Comparison of ENCODE assay signal across 8 mouse cellular contexts in genomic region chr15:82967947-82968346, GRCm38 (mm10). TPM values are rescaled to one million over a fixed set of nuclear protein-coding genes. Genes with fewer than 3 reads are reported as not detected.
A peak's percentile ranks its signal among the peaks of the same experiment; 100 is the strongest.
DNase-seq lines count a peak whose midpoint lies in the region; ATAC-seq and TF ChIP-seq lines count a peak whose summit lies in the region.

No protein-coding gene starts in this region.

- peak overlapping the region; percentile 1 for H3K4me3 ChIP-seq in cerebellum, adult 2 months (replicated peaks; ENCODE audit: insufficient read depth, low read depth, low read length)
- no peak overlapping the region for H3K4me3 ChIP-seq in neural tube, embryonic 11.5 days (ENCODE audit: low read depth, low read length)
- H3K4me3 ChIP-seq in limb, embryonic 11.5 days (ENCODE audit: low read depth, low read length): peak overlapping the region; percentile 15; the same call in 1 of the 2 replicates
- H3K4me3 ChIP-seq in stomach, embryonic 15.5 days (replicated peaks): 0 out of 2 replicates have a peak overlapping the region, but pooled peaks have one; percentile 12

- ATAC-seq in cerebellum, adult (ENCODE audit: insufficient number of reproducible peaks, low FRiP score, low TSS enrichment): no peak
- ATAC-seq in neural tube, embryonic 11.5 days (ENCODE audit: insufficient read depth, low FRiP score, low TSS enrichment): no peak
- no peak for ATAC-seq in limb, embryonic 11.5 days (ENCODE audit: insufficient number of reproducible peaks, low FRiP score, low TSS enrichment, low read depth)
- no peak for ATAC-seq in stomach, embryonic 15.5 days (ENCODE audit: insufficient read depth, low FRiP score, low read depth)

- no peaks in the 10 kb centered on the region for H3K36me3 ChIP-seq in neural tube, embryonic 11.5 days (ENCODE audit: control insufficient read depth, insufficient read depth, low read length)
- H3K36me3 ChIP-seq in limb, embryonic 11.5 days (ENCODE audit: control insufficient read depth, insufficient read depth, low read length): no peaks in the 10 kb centered on the region
- H3K36me3 ChIP-seq in stomach, embryonic 15.5 days: no peaks in the 10 kb centered on the region

- H3K4me1 ChIP-seq in cerebellum, adult 2 months (ENCODE audit: control insufficient read depth, insufficient read depth, low read length): peaks cover 24% of the 10 kb centered on the region
- peaks cover 27% of the 10 kb centered on the region for H3K4me1 ChIP-seq in neural tube, embryonic 11.5 days (ENCODE audit: control insufficient read depth, insufficient read depth, low read length)
- peaks cover 28% of the 10 kb centered on the region for H3K4me1 ChIP-seq in limb, embryonic 11.5 days (ENCODE audit: control insufficient read depth, insufficient read depth, low read length)
- H3K4me1 ChIP-seq in stomach, embryonic 15.5 days: peaks cover 24% of the 10 kb centered on the region

- no peaks in the 10 kb centered on the region; the same call in 1 of the 2 replicates for H3K27me3 ChIP-seq in cerebellum, adult 2 months (ENCODE audit: control insufficient read depth, insufficient read depth, low read length)
- H3K27me3 ChIP-seq in neural tube, embryonic 11.5 days (ENCODE audit: control insufficient read depth, insufficient read depth, low read length): peaks cover 48% of the 10 kb centered on the region
- peaks cover 3% of the 10 kb centered on the region; the same call in 1 of the 2 replicates for H3K27me3 ChIP-seq in limb, embryonic 11.5 days (ENCODE audit: control insufficient read depth, insufficient read depth, low read length)
- 0 out of 2 replicates have a peak, but pooled peaks cover 4% of the 10 kb centered on the region for H3K27me3 ChIP-seq in stomach, embryonic 15.5 days (replicated peaks)

- peak overlapping the region; percentile 37 for H3K4me2 ChIP-seq in neural tube, embryonic 11.5 days (ENCODE audit: low read depth)
- peak overlapping the region; percentile 40 for H3K4me2 ChIP-seq in limb, embryonic 11.5 days (ENCODE audit: low read depth, severe bottlenecking)
- H3K4me2 ChIP-seq in stomach, embryonic 15.5 days: peak overlapping the region; percentile 47

- WGBS in cerebellum, adult 2 months: 23% methylated on average over 6 of the region's 6 CpGs
- 26% methylated on average over 6 of the region's 6 CpGs for WGBS in neural tube, embryonic 11.5 days
- WGBS in limb, embryonic 11.5 days: 18% methylated on average over 6 of the region's 6 CpGs
- 41% methylated on average over 6 of the region's 6 CpGs for WGBS in stomach, embryonic 15.5 days

- no peak for TF ChIP-seq CTCF in cerebellum, adult 2 months (IDR thresholded peaks at IDR 0.05; ENCODE audit: borderline replicate concordance, insufficient read depth, low read depth, low read length)

- no peak for TF ChIP-seq POLR2A in cerebellum, adult 2 months (IDR thresholded peaks at IDR 0.05; ENCODE audit: borderline replicate concordance, insufficient read depth, low read length)

- DNase-seq in cerebellum, adult 2 months: no peak
- DNase-seq in neural tube, embryonic 11.5 days (ENCODE audit: low spot score): no peak
- no peak for DNase-seq in neural tube, embryonic 10.5 days (ENCODE audit: extremely low spot score, low spot score)
- no peak for DNase-seq in limb, embryonic 11.5 days (ENCODE audit: low spot score)
- no peak for DNase-seq in spleen, adult 12 weeks (ENCODE audit: low spot score)
- no peak for DNase-seq in layer of hippocampus, adult 11-12 months (ENCODE audit: low spot score)

- H3K9me3 ChIP-seq in neural tube, embryonic 11.5 days (ENCODE audit: control insufficient read depth, low read length): no peaks in the 10 kb centered on the region
- H3K9me3 ChIP-seq in limb, embryonic 11.5 days (ENCODE audit: control insufficient read depth, low read length): no peaks in the 10 kb centered on the region
- H3K9me3 ChIP-seq in stomach, embryonic 15.5 days: no peaks in the 10 kb centered on the region

- H3K9ac ChIP-seq in neural tube, embryonic 11.5 days (ENCODE audit: low read length): no peak overlapping the region
- 0 out of 2 replicates have a peak overlapping the region, but pooled peaks have one; percentile 18 for H3K9ac ChIP-seq in limb, embryonic 11.5 days (ENCODE audit: low read length)
- H3K9ac ChIP-seq in stomach, embryonic 15.5 days: no peak overlapping the region

- no peak overlapping the region for H3K27ac ChIP-seq in cerebellum, adult 2 months (ENCODE audit: insufficient read depth, low read length)
- H3K27ac ChIP-seq in neural tube, embryonic 11.5 days (ENCODE audit: low read depth, low read length): peak overlapping the region; percentile 67
- peak overlapping the region; percentile 59 for H3K27ac ChIP-seq in limb, embryonic 11.5 days (replicated peaks; ENCODE audit: low read depth, low read length)
- H3K27ac ChIP-seq in stomach, embryonic 15.5 days: peak overlapping the region; percentile 36; the same call in 1 of the 2 replicates

RNA-seq across cellular contexts. Expression of gene Tcf20, which starts 19.7 kb away (rescaled TPM):
- 25.0 and 25.8 TPM in 2 replicates for polyA plus RNA-seq in cerebellum, adult 2 months (2012; rRNA removed)
- 12.4 TPM in 2 replicates for polyA plus RNA-seq in neural tube, embryonic 11.5 days (2014; fragmentation: Nextera tagmentation; extraction: Ambion mirVana)
- polyA plus RNA-seq in limb, embryonic 11.5 days (2014; fragmentation: Nextera tagmentation; extraction: Ambion mirVana): 12.3 and 14.3 TPM in 2 replicates
- 8.3 and 8.6 TPM in 2 replicates for polyA plus RNA-seq in stomach, embryonic 15.5 days (2015; fragmentation: Nextera tagmentation; extraction: Ambion mirVana)
